Mouse (Mus musculus): ENCODE measurements around the gene AI837181. TPM values are rescaled to one million over a fixed set of nuclear protein-coding genes. Genes with fewer than 3 reads are reported as not detected.
"Not testable (repeated sequence)": the region's sequence is repeated elsewhere in the genome, so short reads cannot be mapped to it uniquely, and the experiment has no call there.

AI837181 gene
- polyA plus RNA-seq, 1 experiment from 2014 or later: 24.0 TPM

GRCm38 (mm10) chr19:5402293-5402692 lies 22.7 kb upstream of the AI837181 start, which contains the start of gene Tsga10ip:
Gene Tsga10ip (minus strand): TSS chr19:5402526.
- Histone ChIP-seq H3K36me3 (no peaks in the 10 kb centered on the region), H3K27me3 (replicated peaks) (no peaks in the 10 kb centered on the region), H3K9ac (no peak within 1 kb of the TSS), H3K9me3 (replicated peaks) (no peaks in the 10 kb centered on the region), H3K27ac (no peak within 1 kb of the TSS), H3K4me2 (no peak within 1 kb of the TSS), H3K4me3 (no peak within 1 kb of the TSS), H3K4me1 (peaks cover 12% of the 10 kb centered on the region)
- no peak for ATAC-seq
- 80% methylated on average over 8 of the region's 8 CpGs for WGBS (ENCODE audit: insufficient replicate concordance)

GRCm38 (mm10) chr19:5405924-5406323 lies 19.0 kb upstream of the AI837181 start:
- ATAC-seq: no peak; the same call in 1 of the 2 replicates
- WGBS (ENCODE audit: insufficient replicate concordance): 18% methylated on average over 7 of the region's 7 CpGs

GRCm38 (mm10) chr19:5406531-5407126 lies 18.3 kb upstream of the AI837181 start:
- Histone ChIP-seq H3K27ac (peak overlapping the region; percentile 98), H3K4me3 (peak overlapping the region; percentile 75), H3K4me1 (peaks cover 22% of the 10 kb centered on the region), H3K4me2 (peak overlapping the region; percentile 78), H3K9ac (peak overlapping the region; percentile 90)
- H3K9me3 ChIP-seq (replicated peaks); H3K27me3 ChIP-seq (replicated peaks); H3K36me3 ChIP-seq: not testable (repeated sequence)
- peak; percentile 80 for ATAC-seq
- WGBS (ENCODE audit: insufficient replicate concordance): 13% methylated on average over 24 of the region's 25 CpGs

More at GRCm38 (mm10) chr19:5405924-5406323, 19.0 kb upstream of the AI837181 start:
- Histone ChIP-seq H3K9me3 (replicated peaks) (no peaks in the 10 kb centered on the region), H3K27ac (peak overlapping the region; percentile 78), H3K27me3 (replicated peaks) (no peaks in the 10 kb centered on the region), H3K4me1 (peaks cover 22% of the 10 kb centered on the region), H3K4me2 (peak overlapping the region; percentile 68), H3K36me3 (0 out of 2 replicates have a peak, but pooled peaks cover 7% of the 10 kb centered on the region), H3K9ac (peak overlapping the region; percentile 73), H3K4me3 (peak overlapping the region; percentile 59)

- no peaks in the 10 kb centered on the region for H3K9me3 ChIP-seq (replicated peaks)
- H3K9ac ChIP-seq: peak overlapping the region; percentile 90
- 7% methylated on average over 7 of the region's 7 CpGs for WGBS (ENCODE audit: insufficient replicate concordance)
- H3K27ac ChIP-seq: peak overlapping the region; percentile 98
- peak; percentile 78 for ATAC-seq
- H3K27me3 ChIP-seq (replicated peaks): no peaks in the 10 kb centered on the region
- H3K4me3 ChIP-seq: peak overlapping the region; percentile 75
- H3K4me2 ChIP-seq: peak overlapping the region; percentile 78
- peaks cover 22% of the 10 kb centered on the region for H3K4me1 ChIP-seq
- H3K36me3 ChIP-seq: 0 out of 2 replicates have a peak, but pooled peaks cover 7% of the 10 kb centered on the region
These were observed 17.8 kb upstream of the AI837181 start for GRCm38 (mm10) chr19:5407133-5407532.

- 80% methylated on average over 13 of the region's 13 CpGs for whole genome bisulfite sequencing (ENCODE audit: insufficient replicate concordance)
These were observed 16.6 kb upstream of the AI837181 start for GRCm38 (mm10) chr19:5408057-5409001.

GRCm38 (mm10) chr19:5409068-5409467 lies 15.9 kb upstream of the AI837181 start:
- Histone ChIP-seq H3K4me1 (peaks cover 22% of the 10 kb centered on the region), H3K9me3 (replicated peaks) (no peaks in the 10 kb centered on the region), H3K4me2 (no peak overlapping the region), H3K27me3 (replicated peaks) (no peaks in the 10 kb centered on the region), H3K4me3 (no peak overlapping the region), H3K36me3 (0 out of 2 replicates have a peak, but pooled peaks cover 7% of the 10 kb centered on the region), H3K27ac (peak overlapping the region; percentile 20; the same call in 1 of the 2 replicates), H3K9ac (no peak overlapping the region)
- WGBS (ENCODE audit: insufficient replicate concordance): 69% methylated on average over 5 of the region's 5 CpGs
- ATAC-seq: no peak

More at GRCm38 (mm10) chr19:5408057-5409001, 16.6 kb upstream of the AI837181 start:
- no peak for ATAC-seq
- 0 out of 2 replicates have a peak, but pooled peaks cover 7% of the 10 kb centered on the region for H3K36me3 ChIP-seq
- H3K9ac ChIP-seq: peak overlapping the region; percentile 90
- no peaks in the 10 kb centered on the region for H3K9me3 ChIP-seq (replicated peaks)
- no peaks in the 10 kb centered on the region for H3K27me3 ChIP-seq (replicated peaks)
- peak overlapping the region; percentile 75 for H3K4me3 ChIP-seq
- peak overlapping the region; percentile 52 for H3K27ac ChIP-seq
- peaks cover 22% of the 10 kb centered on the region for H3K4me1 ChIP-seq
- peak overlapping the region; percentile 78 for H3K4me2 ChIP-seq

GRCm38 (mm10) chr19:5410641-5411040 lies 14.3 kb upstream of the AI837181 start:
- WGBS (ENCODE audit: insufficient replicate concordance): 80% methylated on average over 5 of the region's 5 CpGs
- no peak for ATAC-seq
- Histone ChIP-seq H3K36me3 (0 out of 2 replicates have a peak, but pooled peaks cover 7% of the 10 kb centered on the region), H3K4me3 (no peak overlapping the region), H3K27me3 (replicated peaks) (no peaks in the 10 kb centered on the region), H3K4me1 (peaks cover 25% of the 10 kb centered on the region), H3K9me3 (replicated peaks) (no peaks in the 10 kb centered on the region), H3K9ac (no peak overlapping the region), H3K27ac (no peak overlapping the region), H3K4me2 (no peak overlapping the region)

- H3K4me2 ChIP-seq: no peak overlapping the region
- no peak for ATAC-seq
- no peaks in the 10 kb centered on the region for H3K27me3 ChIP-seq (replicated peaks)
- H3K9me3 ChIP-seq (replicated peaks): no peaks in the 10 kb centered on the region
- H3K4me3 ChIP-seq: no peak overlapping the region
- H3K36me3 ChIP-seq: 0 out of 2 replicates have a peak, but pooled peaks cover 7% of the 10 kb centered on the region
- WGBS (ENCODE audit: insufficient replicate concordance): 74% methylated on average over 5 of the region's 5 CpGs
- H3K27ac ChIP-seq: no peak overlapping the region
- H3K9ac ChIP-seq: no peak overlapping the region
- H3K4me1 ChIP-seq: peaks cover 21% of the 10 kb centered on the region
These were observed 13.0 kb upstream of the AI837181 start for GRCm38 (mm10) chr19:5411961-5412360.

GRCm38 (mm10) chr19:5413840-5414239 lies 11.1 kb upstream of the AI837181 start:
- Histone ChIP-seq H3K9ac (no peak overlapping the region), H3K27me3 (replicated peaks) (no peaks in the 10 kb centered on the region), H3K4me1 (peaks cover 11% of the 10 kb centered on the region; the same call in 1 of the 2 replicates), H3K27ac (no peak overlapping the region), H3K4me2 (no peak overlapping the region), H3K4me3 (no peak overlapping the region), H3K9me3 (replicated peaks) (no peaks in the 10 kb centered on the region), H3K36me3 (peaks cover 10% of the 10 kb centered on the region; the same call in 1 of the 2 replicates)
- no peak for ATAC-seq
- 54% methylated on average over 4 of the region's 4 CpGs for WGBS (ENCODE audit: insufficient replicate concordance)

GRCm38 (mm10) chr19:5414534-5414957 lies 10.4 kb upstream of the AI837181 start:
- Histone ChIP-seq H3K4me3 (no peak overlapping the region), H3K36me3 (peaks cover 9% of the 10 kb centered on the region; the same call in 1 of the 2 replicates), H3K9me3 (replicated peaks) (no peaks in the 10 kb centered on the region), H3K4me2 (no peak overlapping the region), H3K9ac (no peak overlapping the region), H3K27me3 (replicated peaks) (no peaks in the 10 kb centered on the region), H3K27ac (no peak overlapping the region), H3K4me1 (peaks cover 8% of the 10 kb centered on the region; the same call in 1 of the 2 replicates)
- WGBS (ENCODE audit: insufficient replicate concordance): 56% methylated on average over 2 of the region's 2 CpGs
- no peak for ATAC-seq

GRCm38 (mm10) chr19:5418750-5419466 lies 6.0 kb upstream of the AI837181 start:
- H3K9ac ChIP-seq: no peak overlapping the region
- peaks cover 45% of the 10 kb centered on the region for H3K36me3 ChIP-seq
- no peak overlapping the region for H3K4me3 ChIP-seq
- H3K9me3 ChIP-seq (replicated peaks): no peaks in the 10 kb centered on the region
- H3K4me2 ChIP-seq: no peak overlapping the region
- H3K27me3 ChIP-seq (replicated peaks): no peaks in the 10 kb centered on the region
- H3K27ac ChIP-seq: no peak overlapping the region
- 76% methylated on average over 8 of the region's 8 CpGs for WGBS (ENCODE audit: insufficient replicate concordance)
- H3K4me1 ChIP-seq: peaks cover 27% of the 10 kb centered on the region
- no peak for ATAC-seq
